20 mouse cellular contexts compared by ENCODE assay signal in genomic region chr16:8717744-8718143, GRCm38 (mm10). TPM values are rescaled to one million over a fixed set of nuclear protein-coding genes. Genes with fewer than 3 reads are reported as not detected.
DNase-seq lines count a peak whose midpoint lies in the region; ATAC-seq lines count a peak whose summit lies in the region.
"Had no signal": no experiment of that assay in that cellular context is flagged by ENCODE, and none has a peak within 500 bp of the region (broad histone marks: within the 10 kb centered on the region; RNA-seq: fewer than 3 reads in every experiment).

No protein-coding gene starts in this region.

- ATAC-seq in CD4-positive, CD25-positive, alpha-beta regulatory T cell, adult 4 months, result no peak
- ATAC-seq: forebrain, embryonic 15.5 days; intestine, postnatal 0 days had no signal

- no peaks in the 10 kb centered on the region for H3K27me3 ChIP-seq in embryonic facial prominence, embryonic 10.5 days (replicated peaks; ENCODE audit: low read depth, poor library complexity, severe bottlenecking)
- no peaks in the 10 kb centered on the region for H3K27me3 ChIP-seq in splenic B cell, adult 2 months (ENCODE audit: control insufficient read depth, insufficient read depth, low read length, poor library complexity, severe bottlenecking)
- H3K27me3 ChIP-seq: forebrain, embryonic 15.5 days; limb, embryonic 15.5 days had no signal

- WGBS in embryonic facial prominence, embryonic 10.5 days, result 94% methylated on average over 10 of the region's 10 CpGs

- no peaks in the 10 kb centered on the region for H3K9me3 ChIP-seq in embryonic facial prominence, embryonic 10.5 days
- H3K9me3 ChIP-seq: forebrain, embryonic 15.5 days; limb, embryonic 15.5 days had no signal

- DNase-seq in CD4-positive, CD25-positive, alpha-beta regulatory T cell, adult 2 months (ENCODE audit: low read depth, low spot score), result peak; percentile 49
- peak; percentile 33 for DNase-seq in lung, postnatal 36 days
- no peak for DNase-seq in lung, adult 18-20 months
- DNase-seq in embryonic facial prominence, embryonic 10.5 days (ENCODE audit: low spot score), result peak; percentile 28
- peak; percentile 51 for DNase-seq in splenic B cell, adult 2 months (ENCODE audit: low read depth, low spot score)
- no peak for DNase-seq in urinary bladder, adult 18-20 months (ENCODE audit: low spot score in 2 of 2)
- DNase-seq in frontal cortex, adult 2 months (ENCODE audit: extremely low spot score in 1 of 2, low spot score in 1 of 2), result no peak
- DNase-seq: adrenal gland, postnatal 14 days; cerebellum, postnatal 14 days; gastrocnemius, postnatal 14 days; heart, postnatal 36 days; thymus, postnatal 14 days had no signal

- no peak overlapping the region for H3K27ac ChIP-seq in embryonic facial prominence, embryonic 10.5 days (replicated peaks)
- H3K27ac ChIP-seq: forebrain, embryonic 15.5 days; left cerebral cortex, adult 2 months; limb, embryonic 15.5 days had no signal

- no peak overlapping the region for H3K4me3 ChIP-seq in embryonic facial prominence, embryonic 10.5 days
- H3K4me3 ChIP-seq: forebrain, embryonic 15.5 days; left cerebral cortex, adult 2 months; limb, embryonic 15.5 days had no signal

- H3K36me3 ChIP-seq in embryonic facial prominence, embryonic 10.5 days (replicated peaks), result peaks cover 41% of the 10 kb centered on the region
- peaks cover 4% of the 10 kb centered on the region for H3K36me3 ChIP-seq in splenic B cell, adult 2 months (ENCODE audit: control insufficient read depth, insufficient read depth, low read length, poor library complexity, severe bottlenecking)

- H3K4me1 ChIP-seq in embryonic facial prominence, embryonic 10.5 days, result peaks cover 15% of the 10 kb centered on the region

RNA-seq across cellular contexts. Expression of gene Gm5767, which starts 37.2 kb away (rescaled TPM):
- not detected for polyA plus RNA-seq in CD4-positive, CD25-positive, alpha-beta regulatory T cell, adult 4 months (2017; shearing (Covaris generic))
- polyA plus RNA-seq in embryonic facial prominence, embryonic 10.5 days (2016; fragmentation: Nextera tagmentation; extraction: Ambion mirVana), result not detected in 2 replicates
- polyA plus RNA-seq in frontal cortex, adult 2 months (2012; rRNA removed), result 0.80 TPM in 1 of 2 replicates, not detected in the other
- polyA plus RNA-seq: forebrain, embryonic 15.5 days; heart, embryonic 11.5 days; lung, embryonic 16.5 days; midbrain, embryonic 11.5 days had no signal

RNA-seq across cellular contexts. Expression of gene Carhsp1, which starts 45.8 kb away (rescaled TPM):
- 10 to 100 TPM; 11.7 to 29.4 TPM for polyA plus RNA-seq in CD4-positive, CD25-positive, alpha-beta regulatory T cell, adult 4 months (2017; shearing (Covaris generic))
- polyA plus RNA-seq in embryonic facial prominence, embryonic 10.5 days (2016; fragmentation: Nextera tagmentation; extraction: Ambion mirVana), result 168 and 176 TPM in 2 replicates
- polyA plus RNA-seq in frontal cortex, adult 2 months (2012; rRNA removed), result 28.2 and 31.1 TPM in 2 replicates

Comparison
In these comparisons a context has a peak if more than half of its experiments do, and no peak if none do; other contexts are left out.
1. DNase-seq: peak in CD4-positive, CD25-positive, alpha-beta regulatory T cell, adult 2 months (single experiment), lung, postnatal 36 days (single experiment), embryonic facial prominence, embryonic 10.5 days (single experiment) and splenic B cell, adult 2 months (single experiment); none in lung, adult 18-20 months (0 of 2), urinary bladder, adult 18-20 months (0 of 2) and frontal cortex, adult 2 months (0 of 2).